Mouse (Mus musculus) heart, embryonic 10.5 days (tissue): Measurements from ENCODE around the gene Stra6. TPM values are rescaled to one million over a fixed set of nuclear protein-coding genes. Genes with fewer than 3 reads are reported as not detected.

Experiments used
- DNase-seq: peaks from one replicate; pipeline ENCODE4 v3.0.0-alpha.2; 2017; ENCODE audit warnings: low spot score
- H3K27ac ChIP-seq: fragments of 300-500 bp; sonication (generic); 2 replicates; pipeline ENCODE4 v1.5.1; 2016; ENCODE audit warnings: mild to moderate bottlenecking
- H3K27me3 ChIP-seq: fragments of 300-500 bp; sonication (generic); 2 replicates; pipeline ENCODE4 v1.6.1; 2016; ENCODE audit warnings: mild to moderate bottlenecking; ENCODE audit not compliant: poor library complexity, insufficient read depth, severe bottlenecking
- H3K36me3 ChIP-seq: fragments of 300-500 bp; sonication (generic); 2 replicates; pipeline ENCODE4 v1.6.1; 2016; ENCODE audit warnings: mild to moderate bottlenecking, moderate library complexity
- H3K4me1 ChIP-seq: fragments of 300-500 bp; sonication (generic); 2 replicates; pipeline ENCODE4 v1.6.1; 2016; ENCODE audit warnings: mild to moderate bottlenecking
- H3K4me3 ChIP-seq: fragments of 300-500 bp; sonication (generic); 2 replicates; pipeline ENCODE4 v1.5.1; 2016; ENCODE audit warnings: mild to moderate bottlenecking, moderate library complexity
- H3K9me3 ChIP-seq: fragments of 300-500 bp; sonication (generic); 2 replicates; pipeline ENCODE4 v1.6.1; 2016; ENCODE audit warnings: mild to moderate bottlenecking, moderate library complexity
- WGBS: fragments of 180-500 bp; shearing (Covaris S2); methylation state at CpG from one replicate; pipeline ENCODE4 v1.1.7; 2016; 5-methylcytosine and 5-hydroxymethylcytosine counted together
- polyA plus RNA-seq: library from polyadenylated mRNA; unstranded; fragments of >200 nt; fragmentation: Nextera tagmentation; extraction: Ambion mirVana; gene quantifications from 2 replicates; pipeline ENCODE4 v1.2.1, GENCODE M21; 2016

Stra6 gene
- polyA plus RNA-seq, 1 experiment from 2014 or later, result 16.3 TPM

- H3K27me3 ChIP-seq, result peaks cover 58% of the 10 kb centered on the region
Measured at GRCm38 (mm10) chr9:58053544-58053943, 10.0 kb upstream of the Stra6 start.

GRCm38 (mm10) chr9:58054032-58054431 is 9.6 kb upstream of the Stra6 start:
- Histone ChIP-seq H3K27ac (peak overlapping the region; percentile 30; the same call in 1 of the 2 replicates), H3K4me1 (peaks cover 42% of the 10 kb centered on the region), H3K27me3 (peaks cover 56% of the 10 kb centered on the region), H3K36me3 (no peaks in the 10 kb centered on the region), H3K9me3 (no peaks in the 10 kb centered on the region), H3K4me3 (no peak overlapping the region)
- WGBS, result 94% methylated on average over 1 of the region's 1 CpGs
- no peak for DNase-seq

More at GRCm38 (mm10) chr9:58053544-58053943, 10.0 kb upstream of the Stra6 start:
- H3K4me3 ChIP-seq, result no peak overlapping the region; the same call in 1 of the 2 replicates
- H3K27ac ChIP-seq, result peak overlapping the region; percentile 30; the same call in 1 of the 2 replicates
- WGBS, result 55% methylated on average over 3 of the region's 3 CpGs
- DNase-seq, result no peak
- no peaks in the 10 kb centered on the region for H3K36me3 ChIP-seq
- no peaks in the 10 kb centered on the region for H3K9me3 ChIP-seq
- peaks cover 47% of the 10 kb centered on the region for H3K4me1 ChIP-seq

GRCm38 (mm10) chr9:58055666-58056065 is 7.9 kb upstream of the Stra6 start:
- no peak for DNase-seq
- Histone ChIP-seq H3K27ac (0 out of 2 replicates have a peak overlapping the region, but pooled peaks have one; percentile 10), H3K27me3 (peaks cover 46% of the 10 kb centered on the region), H3K4me3 (no peak overlapping the region), H3K9me3 (no peaks in the 10 kb centered on the region), H3K4me1 (peaks cover 47% of the 10 kb centered on the region), H3K36me3 (no peaks in the 10 kb centered on the region)
- WGBS, result 67% methylated on average over 5 of the region's 5 CpGs

- Histone ChIP-seq H3K4me1 (peaks cover 58% of the 10 kb centered on the region), H3K4me3 (no peak overlapping the region), H3K27ac (no peak overlapping the region), H3K36me3 (no peaks in the 10 kb centered on the region), H3K27me3 (peaks cover 38% of the 10 kb centered on the region), H3K9me3 (no peaks in the 10 kb centered on the region)
- no peak for DNase-seq
- 62% methylated on average over 1 of the region's 1 CpGs for WGBS
Measured at GRCm38 (mm10) chr9:58059920-58060319, 3.7 kb upstream of the Stra6 start.

DNA sequence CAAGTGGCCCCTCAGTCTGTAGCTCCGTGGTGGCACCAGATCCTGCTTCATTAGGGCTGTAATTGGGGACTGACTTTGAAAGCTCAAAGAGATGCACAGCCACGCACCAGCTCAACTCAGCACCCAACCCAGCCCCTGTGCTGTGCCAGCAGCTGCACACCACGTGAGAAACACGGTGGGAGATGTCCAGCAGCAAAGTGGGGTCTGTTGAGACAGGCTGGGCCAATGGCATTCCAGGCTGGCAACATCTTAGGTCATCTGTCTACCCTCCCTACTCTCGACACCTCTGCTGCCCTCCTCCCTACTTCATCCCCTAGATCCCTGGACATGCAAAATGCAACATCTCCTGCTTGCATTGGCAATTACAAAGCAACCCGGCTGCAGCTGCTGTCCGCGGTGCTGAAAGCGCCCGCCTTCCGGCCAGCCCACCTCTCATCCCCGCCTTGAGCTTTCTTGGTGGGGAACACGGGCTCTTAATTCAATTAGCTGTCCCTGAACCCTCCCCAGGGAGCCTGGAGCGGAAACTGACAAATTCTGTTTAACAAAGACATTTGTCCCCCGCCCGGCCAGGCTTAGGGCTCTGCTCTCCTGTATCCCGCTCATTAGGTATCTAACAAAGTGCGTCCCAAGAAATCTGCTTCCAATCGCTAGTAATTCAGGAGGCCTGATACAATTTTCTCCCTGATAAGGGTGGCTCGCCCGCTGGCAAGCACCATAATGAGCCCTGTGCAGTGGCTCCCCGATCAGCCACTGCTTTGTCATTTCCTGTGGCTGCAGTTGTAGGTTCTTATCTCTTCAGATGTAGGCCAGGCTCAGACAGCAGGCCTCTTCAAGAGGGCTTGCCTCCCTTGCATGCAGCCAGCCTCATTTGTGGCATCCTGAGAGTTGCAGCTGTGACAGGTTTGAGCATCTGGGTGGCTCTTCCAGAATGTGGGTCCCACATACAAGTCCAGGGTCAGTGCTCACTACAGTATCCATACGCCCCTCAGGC is 2.6 kb upstream of the Stra6 start:
- peak; percentile 90 for DNase-seq
- Histone ChIP-seq H3K27me3 (peaks cover 37% of the 10 kb centered on the region), H3K4me3 (no peak overlapping the region), H3K27ac (no peak overlapping the region), H3K9me3 (no peaks in the 10 kb centered on the region), H3K36me3 (no peaks in the 10 kb centered on the region), H3K4me1 (peaks cover 50% of the 10 kb centered on the region)
- WGBS, result 6% methylated on average over 23 of the region's 23 CpGs

- Histone ChIP-seq H3K4me3 (no peak overlapping the region), H3K9me3 (no peaks in the 10 kb centered on the region), H3K27me3 (peaks cover 36% of the 10 kb centered on the region), H3K27ac (no peak overlapping the region), H3K4me1 (peaks cover 54% of the 10 kb centered on the region), H3K36me3 (no peaks in the 10 kb centered on the region)
- 73% methylated on average over 6 of the region's 6 CpGs for WGBS
- DNase-seq, result no peak
Measured at GRCm38 (mm10) chr9:58065532-58065931, 1.9 kb downstream of the Stra6 start.

DNA sequence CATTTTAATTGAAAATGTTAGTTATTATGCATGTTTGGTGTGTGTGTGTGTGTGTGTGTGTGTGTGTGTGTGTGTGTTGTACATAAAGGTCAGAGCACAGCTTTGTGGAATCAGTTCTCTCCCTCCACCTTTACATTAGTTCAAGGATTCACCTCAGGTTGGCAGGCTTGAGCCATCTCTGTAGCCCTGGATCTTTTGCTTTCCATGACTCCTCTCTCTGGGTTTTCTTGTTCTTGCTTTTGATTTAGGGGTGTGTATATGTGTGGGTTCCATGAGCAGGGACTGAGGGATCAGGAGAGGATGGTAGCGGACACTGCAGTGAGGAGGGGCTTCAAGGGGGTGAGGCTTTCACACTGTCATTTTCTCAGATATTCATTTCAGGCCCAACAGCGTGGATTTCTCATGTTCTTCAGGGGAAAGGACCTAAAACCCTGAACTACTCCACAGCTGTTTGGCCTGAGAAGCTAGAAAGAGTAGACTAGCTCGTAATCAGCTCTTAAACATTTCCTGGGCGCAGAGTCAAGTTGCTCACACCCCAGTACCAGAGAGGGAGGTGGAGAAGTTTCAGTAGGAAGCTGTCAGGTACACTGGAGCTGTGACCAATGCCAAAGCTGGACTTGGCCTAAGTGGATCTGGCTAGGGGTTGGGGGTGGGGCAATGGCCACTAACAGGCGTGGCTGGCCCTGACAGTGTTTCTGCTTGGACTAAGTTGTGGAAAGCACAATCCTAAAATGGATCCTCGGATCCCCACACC is 2.6 kb downstream of the Stra6 start:
- WGBS, result 75% methylated on average over 6 of the region's 6 CpGs
- Histone ChIP-seq H3K27ac (no peak overlapping the region), H3K36me3 (no peaks in the 10 kb centered on the region), H3K4me3 (no peak overlapping the region), H3K27me3 (peaks cover 41% of the 10 kb centered on the region), H3K9me3 (no peaks in the 10 kb centered on the region), H3K4me1 (peaks cover 51% of the 10 kb centered on the region)
- DNase-seq, result no peak

GRCm38 (mm10) chr9:58066731-58067095 is 3.1 kb downstream of the Stra6 start:
- H3K36me3 ChIP-seq, result no peaks in the 10 kb centered on the region
- no peaks in the 10 kb centered on the region for H3K9me3 ChIP-seq
- no peak overlapping the region for H3K4me3 ChIP-seq
- DNase-seq, result no peak
- H3K27ac ChIP-seq, result no peak overlapping the region
- WGBS, result 72% methylated on average over 6 of the region's 6 CpGs
- H3K27me3 ChIP-seq, result peaks cover 47% of the 10 kb centered on the region
- peaks cover 51% of the 10 kb centered on the region for H3K4me1 ChIP-seq

DNA sequence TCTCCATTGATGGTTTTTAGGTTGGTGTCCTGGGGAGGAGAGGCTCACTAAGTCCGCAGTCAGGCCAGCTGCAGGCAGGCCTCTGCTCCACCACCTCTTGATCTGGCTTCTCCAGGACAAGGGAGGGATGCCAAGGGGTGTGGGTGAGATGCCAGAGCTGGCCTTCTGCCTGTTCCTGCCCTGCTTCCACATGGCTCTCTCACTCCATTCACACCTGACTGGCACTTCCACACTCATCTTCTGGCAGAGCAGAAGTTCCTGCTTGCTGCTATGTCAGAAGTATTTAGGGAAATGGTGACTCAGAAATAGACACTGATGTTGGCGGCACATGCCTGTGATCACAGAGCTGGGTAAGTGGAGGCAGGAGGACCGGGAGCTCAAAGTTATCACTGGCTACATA is 4.0 kb downstream of the Stra6 start:
- Histone ChIP-seq H3K36me3 (no peaks in the 10 kb centered on the region), H3K9me3 (no peaks in the 10 kb centered on the region), H3K27ac (no peak overlapping the region), H3K4me3 (no peak overlapping the region), H3K4me1 (peaks cover 45% of the 10 kb centered on the region), H3K27me3 (peaks cover 52% of the 10 kb centered on the region)
- 80% methylated on average over 3 of the region's 3 CpGs for WGBS
- no peak for DNase-seq

DNA sequence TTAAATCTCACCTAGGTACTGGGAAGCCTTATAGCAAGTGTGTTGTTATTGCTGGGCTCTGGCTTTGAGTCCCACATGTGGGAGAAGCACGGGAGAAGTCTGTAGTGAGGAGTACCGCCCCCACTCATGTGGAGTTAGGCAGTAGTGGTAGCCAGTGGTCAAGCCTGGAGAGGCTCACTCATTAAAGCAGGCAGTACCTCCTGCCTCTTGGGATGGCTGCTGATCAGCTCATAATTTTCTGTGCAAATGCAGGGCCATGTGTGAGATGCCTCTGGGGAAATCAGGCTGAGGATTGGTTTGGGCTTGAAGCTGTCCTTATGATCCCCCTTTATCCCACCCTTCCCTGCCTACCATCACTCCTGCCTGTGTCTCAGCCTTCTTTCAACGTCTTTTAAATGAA is 11.0 kb downstream of the Stra6 start:
- H3K4me1 ChIP-seq, result peaks cover 39% of the 10 kb centered on the region
- H3K36me3 ChIP-seq, result no peaks in the 10 kb centered on the region
- H3K27ac ChIP-seq, result no peak overlapping the region
- no peaks in the 10 kb centered on the region for H3K9me3 ChIP-seq
- H3K27me3 ChIP-seq, result peaks cover 70% of the 10 kb centered on the region
- no peak for DNase-seq
- WGBS, result 55% methylated on average over 3 of the region's 3 CpGs
- no peak overlapping the region for H3K4me3 ChIP-seq

GRCm38 (mm10) chr9:58084586-58084985 is 21.0 kb downstream of the Stra6 start:
- Histone ChIP-seq H3K27me3 (peaks cover 49% of the 10 kb centered on the region), H3K9me3 (no peaks in the 10 kb centered on the region), H3K27ac (no peak overlapping the region), H3K36me3 (no peaks in the 10 kb centered on the region), H3K4me1 (peaks cover 40% of the 10 kb centered on the region), H3K4me3 (no peak overlapping the region)
- WGBS, result 18% methylated on average over 8 of the region's 8 CpGs
- DNase-seq, result no peak

DNA sequence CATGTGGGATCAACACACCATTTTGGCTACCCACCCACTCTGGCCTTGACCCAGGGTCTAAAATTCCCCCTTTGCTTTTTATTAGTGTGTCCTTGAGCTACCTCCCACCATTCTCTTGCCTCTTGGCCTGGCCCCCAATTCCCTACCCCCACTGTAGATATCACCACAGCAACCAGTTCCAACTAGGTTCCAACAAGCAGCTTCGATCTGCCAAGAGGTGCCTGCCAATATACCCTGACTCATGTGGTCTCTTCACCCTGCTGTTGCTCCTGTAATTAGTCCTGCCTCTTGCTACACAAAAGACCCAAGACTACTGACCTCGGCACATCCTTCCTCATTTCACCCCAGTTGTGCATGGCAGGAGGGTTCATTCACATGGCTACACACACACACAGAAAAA is 21.5 kb downstream of the Stra6 start:
- Histone ChIP-seq H3K9me3 (no peaks in the 10 kb centered on the region), H3K4me1 (peaks cover 40% of the 10 kb centered on the region), H3K27me3 (peaks cover 54% of the 10 kb centered on the region), H3K4me3 (no peak overlapping the region), H3K36me3 (no peaks in the 10 kb centered on the region), H3K27ac (no peak overlapping the region)
- no peak for DNase-seq
- WGBS, result 31% methylated on average over 2 of the region's 2 CpGs

DNA sequence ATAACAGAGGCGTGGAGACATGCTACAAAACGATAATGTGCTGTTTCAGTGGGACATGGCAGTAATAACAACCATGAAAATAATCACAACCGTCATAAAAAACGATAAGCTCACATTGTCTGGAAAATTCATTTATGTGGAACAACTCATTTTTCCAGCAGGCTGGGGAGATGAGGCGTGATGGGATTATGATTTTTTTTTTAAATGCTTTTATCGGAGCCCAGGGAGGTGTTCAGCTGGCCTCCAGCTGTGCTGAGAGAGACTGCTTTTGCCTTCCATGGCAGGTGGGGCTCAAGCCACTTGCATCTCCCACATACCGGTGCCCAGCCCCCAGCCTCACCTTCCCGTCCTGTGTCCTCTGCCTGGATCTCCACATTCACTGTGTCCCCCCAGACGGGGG is 22.6 kb downstream of the Stra6 start:
- no peak overlapping the region for H3K27ac ChIP-seq
- DNase-seq, result no peak
- H3K4me3 ChIP-seq, result no peak overlapping the region
- H3K9me3 ChIP-seq, result no peaks in the 10 kb centered on the region
- peaks cover 39% of the 10 kb centered on the region for H3K4me1 ChIP-seq
- 37% methylated on average over 9 of the region's 9 CpGs for WGBS
- H3K27me3 ChIP-seq, result peaks cover 62% of the 10 kb centered on the region
- no peaks in the 10 kb centered on the region for H3K36me3 ChIP-seq
